Mouse (Mus musculus): Measurements from ENCODE around the gene Gm29797. TPM values are rescaled to one million over a fixed set of nuclear protein-coding genes. Genes with fewer than 3 reads are reported as not detected.

The Gm29797 gene
- polyA plus RNA-seq (2015; fragmentation: Illumina TruSeq; extraction: RNeasy Lipid Tissue Mini Kit (QIAGEN cat#74804); ENCODE audit: low read depth, low replicate concordance) = not detected

DNA sequence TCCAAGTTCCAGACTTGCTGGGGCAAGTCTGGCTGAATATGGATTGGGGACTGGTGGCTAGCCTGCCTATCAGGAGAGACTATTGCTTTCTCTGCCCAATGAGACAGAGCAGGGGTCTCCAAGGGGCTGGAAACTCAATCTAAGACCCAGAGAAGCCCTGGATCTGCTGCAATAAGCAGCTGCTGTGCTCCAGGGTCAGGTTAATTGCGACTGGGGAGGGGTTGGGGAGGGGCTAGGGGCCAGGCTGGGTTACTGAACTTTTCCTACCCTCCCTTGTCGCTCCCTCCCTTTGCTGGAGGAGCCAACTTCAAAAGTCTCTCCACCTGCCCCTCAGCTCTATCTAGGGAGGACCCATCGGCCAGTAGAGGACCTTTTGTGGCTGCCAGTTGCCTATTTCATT is at the start of gene Gm29797:
Gene Gm29797 (plus strand): TSS at position 301 of the 400 bp plus-strand sequence.

DNA sequence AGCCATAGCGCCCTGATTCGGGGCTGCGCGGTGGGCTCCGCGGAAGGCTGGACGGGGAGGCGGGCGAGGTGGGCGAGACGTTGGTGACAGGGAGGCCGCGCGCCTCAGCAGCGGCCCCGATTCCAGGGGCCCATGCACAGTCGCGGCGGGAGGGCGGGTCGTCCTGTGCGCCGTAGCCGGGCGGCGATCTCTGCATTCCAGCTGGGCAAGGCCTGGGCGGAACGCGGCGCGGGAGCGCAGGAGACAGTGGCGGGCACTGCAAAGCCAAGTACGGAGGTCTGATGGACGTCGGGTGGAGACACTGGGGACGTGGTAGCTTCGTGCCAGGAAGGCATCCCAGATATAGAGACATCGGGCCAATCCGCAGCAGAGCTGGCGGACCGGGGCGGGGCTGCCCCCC is 14.5 kb downstream of the Gm29797 start, which contains the start of gene Sox18:
Gene Sox18 (minus strand): TSS at position 315 of the 400 bp plus-strand sequence.

DNA sequence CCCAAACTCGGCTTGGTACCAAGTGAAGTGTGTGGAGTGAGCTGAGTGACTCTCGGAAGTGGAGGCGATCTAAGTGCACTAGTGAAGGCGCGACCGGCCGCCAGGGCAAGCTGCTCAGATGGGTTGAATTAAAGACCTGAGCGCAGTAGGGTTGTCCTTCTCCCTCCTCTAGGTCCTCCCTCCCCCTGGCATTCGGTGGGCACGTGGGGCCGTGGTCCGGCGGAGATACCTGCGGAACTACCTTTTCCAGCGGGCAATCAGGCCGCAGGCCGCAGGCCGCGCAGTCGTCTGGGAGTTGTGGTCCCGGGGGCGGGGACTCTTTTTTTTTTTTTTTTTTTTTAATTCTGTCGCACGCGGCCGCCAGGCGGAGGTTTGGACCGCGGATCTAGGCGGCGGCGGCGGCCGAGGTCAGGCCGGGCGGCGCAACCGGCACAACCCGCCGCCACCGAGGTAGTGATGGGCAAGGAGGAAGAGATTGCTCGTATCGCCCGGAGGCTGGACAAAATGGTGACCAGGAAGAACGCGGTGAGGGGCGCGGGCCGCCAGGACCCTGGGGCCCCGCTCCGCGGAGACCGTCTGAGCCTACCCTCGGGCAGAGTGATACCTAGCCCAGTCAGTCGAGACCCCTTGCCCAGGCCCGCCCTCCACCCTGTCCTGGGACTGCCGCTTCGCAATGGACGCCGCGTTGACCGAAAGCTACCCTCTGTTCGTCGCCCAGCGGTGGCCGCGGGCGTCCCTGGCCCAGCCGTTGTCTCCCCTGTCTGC is 23.3 kb downstream of the Gm29797 start, which contains the start of gene Tcea2:
Gene Tcea2 (plus strand): TSS at position 360 of the 765 bp plus-strand sequence.

DNA sequence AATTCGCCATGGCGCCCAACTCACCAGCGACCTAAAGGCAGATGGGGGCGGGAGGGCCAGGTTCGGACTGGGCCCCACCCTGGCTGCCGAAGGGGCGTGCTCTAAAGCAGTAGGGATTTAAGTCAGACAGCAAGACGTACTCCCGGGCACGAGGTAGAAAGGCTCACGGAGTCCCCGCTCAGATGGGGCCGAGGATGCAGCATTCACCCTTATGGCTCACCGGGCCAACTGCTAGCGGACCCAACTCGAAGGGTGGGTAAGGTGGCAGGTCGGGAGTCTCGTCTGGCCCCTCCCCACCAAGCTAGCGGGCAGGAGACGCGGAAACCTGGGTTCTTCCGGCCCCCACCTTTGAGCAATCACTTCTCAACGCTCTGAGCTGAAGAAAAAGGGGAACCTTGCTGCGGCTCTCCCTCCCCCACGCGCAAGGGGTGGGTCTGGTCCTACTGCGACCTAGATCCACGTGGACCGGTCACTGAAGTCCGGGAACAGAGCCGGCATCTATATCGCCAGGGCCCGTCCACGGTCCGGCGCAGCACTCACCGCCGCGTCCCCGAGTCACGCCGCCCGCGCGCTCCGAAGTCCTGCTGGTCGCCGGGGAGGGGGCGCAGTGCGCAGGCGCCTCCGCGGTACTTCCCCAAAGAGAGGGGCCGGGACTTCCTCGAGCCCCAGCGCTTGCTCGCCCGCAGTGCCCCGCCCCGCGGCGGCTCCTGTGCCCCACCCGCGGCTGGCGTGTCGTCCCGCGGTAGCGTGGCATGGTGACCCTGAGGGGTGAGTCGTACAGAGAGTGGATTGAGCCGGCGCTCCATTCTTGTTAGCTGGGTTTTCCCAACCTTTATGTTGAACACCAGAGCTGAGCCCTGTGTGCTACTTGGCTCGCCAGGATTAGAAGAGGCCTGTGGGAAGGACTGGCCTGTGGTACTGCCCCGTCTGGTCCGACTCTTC is 36.8 kb downstream of the Gm29797 start, which contains the start of gene Rgs19:
Gene Rgs19 (minus strand): TSS at position 639 of the 942 bp plus-strand sequence.

DNA sequence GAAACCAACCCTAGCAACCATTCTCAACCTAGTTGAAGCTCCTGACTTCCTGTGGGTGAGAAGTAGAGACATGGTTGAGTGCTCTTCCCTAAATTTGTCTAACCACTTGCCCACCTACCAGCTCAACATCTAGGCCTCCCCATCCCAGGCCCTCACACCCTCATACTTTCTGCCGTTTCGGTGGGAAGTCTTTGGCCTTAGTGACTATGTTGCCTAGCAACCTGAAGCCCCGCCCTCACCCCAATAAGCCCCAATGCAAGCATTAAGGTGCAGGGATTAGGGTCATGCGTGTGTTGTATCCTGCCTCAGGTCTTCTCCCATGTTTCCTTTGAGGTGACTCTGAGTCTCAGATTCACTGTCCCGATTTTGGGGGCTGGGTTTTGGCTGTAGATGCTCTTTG is 41.4 kb downstream of the Gm29797 start, which contains the start of gene Lkaaear1:
Gene Lkaaear1 (minus strand): TSS at position 202 of the 400 bp plus-strand sequence.

Other genes with a start within 250 kb of the Gm29797 start
- 6.2 TPM for gene Zbtb46, start 197.6 kb upstream of the Gm29797 start, polyA plus RNA-seq (2015; fragmentation: Illumina TruSeq; extraction: RNeasy Lipid Tissue Mini Kit (QIAGEN cat#74804); ENCODE audit: low read depth, low replicate concordance)
- gene Abhd16b, start 163.8 kb upstream of the Gm29797 start, polyA plus RNA-seq (2015; fragmentation: Illumina TruSeq; extraction: RNeasy Lipid Tissue Mini Kit (QIAGEN cat#74804); ENCODE audit: low read depth, low replicate concordance) = not detected
- gene Tpd52l2, start 159.9 kb upstream of the Gm29797 start, polyA plus RNA-seq (2015; fragmentation: Illumina TruSeq; extraction: RNeasy Lipid Tissue Mini Kit (QIAGEN cat#74804); ENCODE audit: low read depth, low replicate concordance) = 156 TPM
- gene Dnajc5, start 136.5 kb upstream of the Gm29797 start, polyA plus RNA-seq (2015; fragmentation: Illumina TruSeq; extraction: RNeasy Lipid Tissue Mini Kit (QIAGEN cat#74804); ENCODE audit: low read depth, low replicate concordance) = 172 TPM
- 58.3 TPM for gene Uckl1, start 72.1 kb upstream of the Gm29797 start, polyA plus RNA-seq (2015; fragmentation: Illumina TruSeq; extraction: RNeasy Lipid Tissue Mini Kit (QIAGEN cat#74804); ENCODE audit: low read depth, low replicate concordance)
- gene Prpf6, start 65.2 kb upstream of the Gm29797 start, polyA plus RNA-seq (2015; fragmentation: Illumina TruSeq; extraction: RNeasy Lipid Tissue Mini Kit (QIAGEN cat#74804); ENCODE audit: low read depth, low replicate concordance) = 42.7 TPM
- 45.3 TPM for gene Zfp512b, start 64.2 kb upstream of the Gm29797 start, polyA plus RNA-seq (2015; fragmentation: Illumina TruSeq; extraction: RNeasy Lipid Tissue Mini Kit (QIAGEN cat#74804); ENCODE audit: low read depth, low replicate concordance)
- gene Samd10, start 57.8 kb upstream of the Gm29797 start, polyA plus RNA-seq (2015; fragmentation: Illumina TruSeq; extraction: RNeasy Lipid Tissue Mini Kit (QIAGEN cat#74804); ENCODE audit: low read depth, low replicate concordance) = 24.8 TPM
- gene Sox18, start 14.6 kb downstream of the Gm29797 start, polyA plus RNA-seq (2015; fragmentation: Illumina TruSeq; extraction: RNeasy Lipid Tissue Mini Kit (QIAGEN cat#74804); ENCODE audit: low read depth, low replicate concordance) = 7.8 TPM
- gene Tcea2, start 23.3 kb downstream of the Gm29797 start, polyA plus RNA-seq (2015; fragmentation: Illumina TruSeq; extraction: RNeasy Lipid Tissue Mini Kit (QIAGEN cat#74804); ENCODE audit: low read depth, low replicate concordance) = 74.5 TPM
- 41.0 TPM for gene Rgs19, start 36.9 kb downstream of the Gm29797 start, polyA plus RNA-seq (2015; fragmentation: Illumina TruSeq; extraction: RNeasy Lipid Tissue Mini Kit (QIAGEN cat#74804); ENCODE audit: low read depth, low replicate concordance)
- gene Lkaaear1, start 41.4 kb downstream of the Gm29797 start, polyA plus RNA-seq (2015; fragmentation: Illumina TruSeq; extraction: RNeasy Lipid Tissue Mini Kit (QIAGEN cat#74804); ENCODE audit: low read depth, low replicate concordance) = not detected
- gene Oprl1, start 58.0 kb downstream of the Gm29797 start, polyA plus RNA-seq (2015; fragmentation: Illumina TruSeq; extraction: RNeasy Lipid Tissue Mini Kit (QIAGEN cat#74804); ENCODE audit: low read depth, low replicate concordance) = 44.8 TPM
- 5.8 TPM for gene Myt1, start 106.3 kb downstream of the Gm29797 start, polyA plus RNA-seq (2015; fragmentation: Illumina TruSeq; extraction: RNeasy Lipid Tissue Mini Kit (QIAGEN cat#74804); ENCODE audit: low read depth, low replicate concordance)
- 73.1 TPM for gene Pcmtd2, start 180.8 kb downstream of the Gm29797 start, polyA plus RNA-seq (2015; fragmentation: Illumina TruSeq; extraction: RNeasy Lipid Tissue Mini Kit (QIAGEN cat#74804); ENCODE audit: low read depth, low replicate concordance)
- 38.7 TPM for gene Polr3k, start 207.3 kb downstream of the Gm29797 start, polyA plus RNA-seq (2015; fragmentation: Illumina TruSeq; extraction: RNeasy Lipid Tissue Mini Kit (QIAGEN cat#74804); ENCODE audit: low read depth, low replicate concordance)